Mouse (Mus musculus) mouse trophoblast stem cell (cell line): Measurements from ENCODE around the gene Cplx3.

Experiments used
- in situ Hi-C, 2 experiments: fragments of 300-500 bp; cut with MseI, MboI; formaldehyde crosslinking; loops; 2 replicates in 1 of 2; 3 replicates in 1 of 2; pipeline ENCODE4 v1.15.1; 2025

Gene Cplx3

GRCm38 (mm10) chr9:57638651-57639459 lies 32.8 kb upstream of the Cplx3 start:
- in situ Hi-C loops = no loop called here

DNA sequence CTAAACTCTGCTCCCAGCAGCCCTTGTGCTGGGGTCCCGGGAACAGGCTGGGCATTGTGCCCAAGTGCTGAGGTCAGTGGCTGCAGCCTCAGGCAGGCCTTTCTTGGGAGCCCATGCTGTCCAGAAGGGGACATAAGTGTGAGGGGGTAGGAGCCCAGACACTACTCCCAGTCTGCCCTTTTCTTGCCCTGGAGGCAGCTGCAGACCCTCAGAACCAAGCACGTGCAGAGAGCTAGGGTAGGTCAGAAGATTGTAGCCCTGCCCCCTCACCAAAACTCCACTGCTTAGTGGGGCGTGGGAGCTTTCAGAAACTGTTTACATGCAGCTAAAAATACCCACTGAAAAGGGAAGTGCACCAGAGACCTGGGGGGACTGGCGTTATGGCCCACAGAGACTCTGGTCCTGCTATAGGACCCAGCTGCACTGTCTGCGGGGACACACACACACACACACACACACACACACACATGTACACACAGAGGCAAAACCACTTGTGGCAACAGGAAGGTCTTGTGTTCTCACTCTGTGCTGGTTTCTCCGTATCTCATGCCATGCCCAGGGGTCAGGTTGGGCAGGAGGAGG lies 31.8 kb upstream of the Cplx3 start:
- in situ Hi-C loops = no loop called here

DNA sequence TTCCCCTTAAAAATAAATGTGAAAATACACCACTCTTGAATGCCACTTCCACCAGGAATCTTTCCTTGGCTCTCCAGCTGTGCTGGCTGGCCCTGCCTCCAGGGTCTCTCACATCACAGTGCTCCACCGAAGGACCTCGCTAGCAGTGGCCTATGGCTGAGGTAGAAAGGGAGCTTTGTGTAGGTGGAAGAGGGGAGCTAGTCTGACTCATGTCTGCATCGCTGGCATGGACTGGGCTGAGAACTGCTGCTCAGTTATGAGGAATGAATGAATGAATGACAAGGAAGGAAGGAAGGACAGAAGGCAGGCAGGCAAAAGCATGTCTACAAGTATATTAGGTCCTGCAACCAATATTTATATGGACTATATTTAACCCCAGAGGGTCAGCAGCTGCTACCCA lies 31.2 kb upstream of the Cplx3 start:
- in situ Hi-C loops = no loop called here

DNA sequence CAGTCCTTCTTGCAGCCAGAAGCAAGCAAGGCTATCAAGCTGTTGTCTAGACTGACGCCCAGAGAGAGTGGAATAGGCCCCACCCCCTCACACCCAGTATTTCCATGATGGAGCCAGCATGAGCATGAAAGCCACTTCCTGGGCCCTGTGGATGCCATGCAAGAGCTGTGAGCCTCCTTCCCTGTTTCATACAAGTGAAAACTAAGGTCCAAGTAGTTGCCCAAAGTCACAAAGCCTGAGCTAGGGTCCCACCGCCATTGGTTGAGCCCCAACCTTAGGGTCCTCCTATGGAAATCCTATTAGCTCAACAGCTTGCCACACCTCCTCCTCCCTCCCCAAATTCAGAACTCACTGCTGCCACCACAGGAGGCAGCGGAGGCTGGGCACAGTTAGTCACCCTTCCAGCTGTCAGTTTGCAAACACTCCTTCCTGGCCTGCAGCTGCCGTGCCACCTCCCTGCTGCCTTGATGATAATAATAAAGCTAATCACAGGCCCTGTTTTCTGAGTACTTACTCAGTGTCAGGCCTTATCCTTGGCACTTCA lies 27.5 kb upstream of the Cplx3 start:
- in situ Hi-C loops = no loop called here

- in situ Hi-C loops = no loop called here
Observed at GRCm38 (mm10) chr9:57629118-57629874, 23.2 kb upstream of the Cplx3 start.

- in situ Hi-C loops = no loop called here
Observed at GRCm38 (mm10) chr9:57628717-57629116, 22.6 kb upstream of the Cplx3 start.

DNA sequence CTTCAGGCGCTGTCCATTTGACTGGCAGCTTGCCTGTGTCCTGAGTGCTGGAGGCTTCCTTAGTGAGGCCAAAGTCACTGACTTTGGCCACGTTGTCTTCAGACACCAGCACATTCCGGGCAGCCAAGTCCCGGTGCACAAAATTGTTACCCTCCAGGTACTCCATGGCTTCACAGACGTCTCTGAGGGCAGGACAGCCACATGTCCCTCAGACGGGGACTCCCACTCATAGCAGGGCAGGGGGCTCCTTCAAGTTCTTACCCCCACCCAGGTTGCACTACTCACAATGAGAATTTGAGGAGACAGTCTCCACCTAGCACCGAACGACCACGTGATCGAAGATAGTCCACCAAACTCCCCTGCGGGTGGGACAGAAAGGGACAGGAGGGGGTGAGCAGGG lies 21.8 kb upstream of the Cplx3 start:
- in situ Hi-C loops = no loop called here

GRCm38 (mm10) chr9:57627191-57627590 lies 21.1 kb upstream of the Cplx3 start:
- in situ Hi-C loops = no loop called here

GRCm38 (mm10) chr9:57625674-57626500 lies 19.8 kb upstream of the Cplx3 start:
- in situ Hi-C loops = no loop called here

DNA sequence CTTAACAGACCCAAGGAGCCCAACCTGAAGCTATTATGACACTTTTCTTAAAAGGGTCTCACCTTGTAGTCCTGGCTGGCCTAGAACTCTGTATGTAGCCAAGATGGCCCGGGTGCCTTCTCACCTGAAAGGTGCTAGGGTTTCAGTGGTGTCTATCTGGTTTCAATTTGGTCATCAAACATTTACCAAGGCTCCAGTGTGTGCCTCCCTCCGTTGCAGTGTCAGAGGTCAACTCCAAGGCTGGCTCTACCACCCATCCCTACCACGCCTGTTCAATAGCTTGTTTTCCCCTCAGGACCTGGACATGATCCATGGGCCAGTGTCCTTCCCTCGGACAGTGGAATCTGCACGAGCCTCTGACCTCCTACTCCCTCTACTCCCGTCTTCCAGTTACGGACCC lies 18.2 kb upstream of the Cplx3 start:
- in situ Hi-C loops = no loop called here

GRCm38 (mm10) chr9:57620674-57621073 lies 14.6 kb upstream of the Cplx3 start, which contains the start of gene Lman1l:
TSS of gene Lman1l (minus strand) at chr9:57620774.
- in situ Hi-C loops = no loop called here

- in situ Hi-C loops = no loop called here
Observed at GRCm38 (mm10) chr9:57618854-57619253, 12.8 kb upstream of the Cplx3 start.

GRCm38 (mm10) chr9:57617556-57618169 lies 11.6 kb upstream of the Cplx3 start:
- in situ Hi-C loops = no loop called here

DNA sequence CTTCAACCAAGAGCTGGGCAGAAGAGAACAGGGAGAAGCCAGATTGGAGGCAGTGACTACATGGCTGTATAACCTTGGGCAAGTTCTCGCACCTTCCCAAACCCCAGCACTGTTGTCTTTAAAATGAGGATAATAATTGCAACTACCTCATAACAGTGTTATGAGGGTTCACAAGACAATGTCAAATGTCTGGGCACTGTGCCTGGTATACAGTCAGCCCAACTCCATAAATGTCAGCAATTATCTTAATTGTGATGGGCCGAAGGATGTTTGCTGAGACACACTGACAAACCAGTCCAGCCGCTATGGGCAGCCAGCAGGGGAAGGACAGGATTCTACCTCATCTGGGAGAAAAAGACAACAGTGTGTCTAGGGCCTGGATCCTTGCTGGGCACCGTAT lies 8.7 kb upstream of the Cplx3 start:
- in situ Hi-C loops = no loop called here

- in situ Hi-C loops = no loop called here
Observed at GRCm38 (mm10) chr9:57613975-57614374, 7.9 kb upstream of the Cplx3 start.

DNA sequence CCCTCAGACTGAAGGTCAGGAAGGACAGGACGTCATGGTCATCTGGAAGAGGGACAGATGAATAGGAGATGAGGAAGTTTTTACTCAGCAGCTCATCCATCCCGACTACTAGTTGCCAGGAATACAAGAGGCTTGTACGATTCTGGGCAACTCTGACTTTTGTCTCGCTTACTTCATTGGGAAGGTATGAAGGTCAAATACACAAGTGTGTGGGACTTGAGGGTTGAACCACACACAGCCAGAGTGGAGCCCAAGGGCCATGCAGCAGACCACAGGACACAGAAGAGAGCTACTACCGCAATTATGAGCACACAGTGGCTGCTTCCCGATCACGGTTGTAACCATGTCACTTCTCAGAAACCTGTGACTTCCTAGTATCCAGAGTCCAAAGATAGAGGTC lies 6.5 kb upstream of the Cplx3 start:
- in situ Hi-C loops = no loop called here

- in situ Hi-C loops = no loop called here
Observed at GRCm38 (mm10) chr9:57610359-57610826, 4.3 kb upstream of the Cplx3 start.

- in situ Hi-C loops = no loop called here
Observed at GRCm38 (mm10) chr9:57609803-57610202, 3.7 kb upstream of the Cplx3 start.

GRCm38 (mm10) chr9:57605503-57605902 lies 578 bp downstream of the Cplx3 start:
- in situ Hi-C loops = no loop called here

GRCm38 (mm10) chr9:57604875-57605274 lies 1.2 kb downstream of the Cplx3 start:
- in situ Hi-C loops = no loop called here

DNA sequence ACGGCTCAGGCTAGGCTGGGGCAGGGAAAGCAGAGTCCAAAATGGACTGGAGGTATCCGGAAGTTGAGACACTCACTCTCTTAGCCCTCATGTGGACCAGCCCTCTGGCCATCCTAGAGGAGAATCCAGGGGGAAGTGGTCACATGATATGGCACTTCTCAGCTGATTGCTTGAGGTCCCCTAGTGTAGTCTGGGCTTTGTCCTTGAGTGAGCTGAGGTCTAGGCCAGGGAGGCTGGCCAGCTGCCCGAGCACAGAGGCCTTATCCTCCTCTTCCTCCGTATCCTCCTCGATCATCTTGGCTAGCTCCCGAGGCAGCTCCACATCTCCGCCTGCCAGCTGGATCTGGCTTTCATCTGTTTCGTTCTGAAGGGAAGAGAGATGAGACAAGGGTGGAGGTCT lies 4.0 kb downstream of the Cplx3 start:
- in situ Hi-C loops = no loop called here
